ENCODE assay signal across 30 mouse cellular contexts in the genomic region with DNA sequence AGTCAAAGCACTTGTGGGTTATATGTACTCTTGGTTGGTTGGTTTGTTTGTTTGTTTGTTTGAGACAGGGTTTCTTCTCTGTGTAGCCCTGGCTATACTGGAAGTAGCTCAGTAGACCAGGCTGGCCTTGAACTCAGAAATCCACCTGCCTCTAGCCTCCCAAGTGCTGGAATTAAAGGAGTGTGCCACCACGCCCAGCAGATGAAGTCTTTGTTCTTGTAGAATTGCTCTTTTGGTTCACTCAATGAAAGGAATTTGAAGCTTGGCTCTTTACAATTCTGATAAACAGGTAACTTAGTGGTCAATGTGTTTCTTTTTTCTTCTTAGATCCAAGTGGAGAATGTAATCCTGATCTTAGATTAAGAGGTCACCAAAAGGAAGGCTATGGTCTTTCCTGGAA.
"Had no signal": no experiment of that assay in that cellular context is flagged by ENCODE, and none has a peak within 500 bp of the region (broad histone marks: within the 10 kb centered on the region; RNA-seq: fewer than 3 reads in every experiment).

No protein-coding gene starts in this region.

- H3K36me3 ChIP-seq: midbrain, embryonic 15.5 days had no signal

- DNase-seq: left cerebral cortex, postnatal 4 days; liver; liver, embryonic 13.5 days; liver, postnatal 0 days; lung, adult 18-20 months; lung, embryonic 14.5 days; lung, postnatal 10 days; lung, postnatal 36 days; lung, postnatal 4 days had no signal

- H3K4me1 ChIP-seq: limb, embryonic 10.5 days; limb, embryonic 12.5 days; limb, embryonic 13.5 days; limb, embryonic 15.5 days; liver, embryonic 12.5 days; liver, embryonic 13.5 days; liver, embryonic 15.5 days; lung, embryonic 15.5 days; megakaryocyte, embryonic 14.5 days; midbrain, embryonic 10.5 days; midbrain, embryonic 12.5 days; midbrain, embryonic 13.5 days; midbrain, embryonic 15.5 days; neural tube, embryonic 12.5 days; neural tube, embryonic 13.5 days had no signal

- H3K4me3 ChIP-seq: left cerebral cortex, adult 2 months; limb, embryonic 10.5 days; limb, embryonic 12.5 days; limb, embryonic 13.5 days; limb, embryonic 15.5 days; liver, embryonic 12.5 days; liver, embryonic 13.5 days; liver, embryonic 15.5 days; lung, embryonic 15.5 days; megakaryocyte, embryonic 14.5 days; midbrain, embryonic 10.5 days; midbrain, embryonic 12.5 days; midbrain, embryonic 13.5 days; midbrain, embryonic 15.5 days; myocyte; neural tube, embryonic 12.5 days; neural tube, embryonic 13.5 days had no signal

- H3K4me2 ChIP-seq: limb, embryonic 12.5 days; limb, embryonic 13.5 days; limb, embryonic 15.5 days; liver, embryonic 11.5 days; liver, embryonic 12.5 days; liver, embryonic 13.5 days; liver, embryonic 15.5 days; lung, embryonic 14.5 days; lung, embryonic 15.5 days; midbrain, embryonic 12.5 days; midbrain, embryonic 13.5 days; midbrain, embryonic 15.5 days; neural tube, embryonic 12.5 days; neural tube, embryonic 13.5 days had no signal

- H3K27ac ChIP-seq: left cerebral cortex, adult 2 months; limb, embryonic 10.5 days; limb, embryonic 12.5 days; limb, embryonic 13.5 days; limb, embryonic 15.5 days; liver, embryonic 12.5 days; liver, embryonic 13.5 days; liver, embryonic 14.5 days; liver, embryonic 15.5 days; lung, embryonic 15.5 days; macrophage; midbrain, embryonic 10.5 days; midbrain, embryonic 12.5 days; midbrain, embryonic 13.5 days; midbrain, embryonic 15.5 days; neural tube, embryonic 12.5 days; neural tube, embryonic 13.5 days had no signal

- ATAC-seq: liver, embryonic 12.5 days; liver, postnatal 0 days; lung, postnatal 0 days; midbrain, embryonic 13.5 days; midbrain, embryonic 15.5 days; midbrain, embryonic 16.5 days had no signal

- H3K27me3 ChIP-seq: limb, embryonic 15.5 days; liver, embryonic 12.5 days; liver, embryonic 13.5 days; liver, embryonic 15.5 days; lung, embryonic 15.5 days; megakaryocyte, embryonic 14.5 days; midbrain, embryonic 12.5 days; midbrain, embryonic 13.5 days; midbrain, embryonic 15.5 days; neural tube, embryonic 12.5 days; neural tube, embryonic 13.5 days had no signal

- H3K9me3 ChIP-seq: limb, embryonic 10.5 days; limb, embryonic 12.5 days; limb, embryonic 13.5 days; limb, embryonic 15.5 days; liver, embryonic 12.5 days; liver, embryonic 13.5 days; liver, embryonic 15.5 days; lung, embryonic 15.5 days; megakaryocyte, embryonic 14.5 days; midbrain, embryonic 10.5 days; midbrain, embryonic 12.5 days; midbrain, embryonic 13.5 days; midbrain, embryonic 15.5 days; neural tube, embryonic 12.5 days; neural tube, embryonic 13.5 days had no signal

- H3K9ac ChIP-seq: limb, embryonic 12.5 days; limb, embryonic 13.5 days; limb, embryonic 15.5 days; liver, embryonic 12.5 days; liver, embryonic 13.5 days; liver, embryonic 14.5 days; liver, embryonic 15.5 days; liver, postnatal 0 days; lung, embryonic 14.5 days; lung, embryonic 15.5 days; midbrain, embryonic 12.5 days; midbrain, embryonic 13.5 days; midbrain, embryonic 15.5 days; neural tube, embryonic 12.5 days; neural tube, embryonic 13.5 days had no signal
